Mouse (Mus musculus): Measurements from ENCODE around the gene Gramd1b.
A peak's percentile ranks its signal among the peaks of the same experiment; 100 is the strongest.

DNA sequence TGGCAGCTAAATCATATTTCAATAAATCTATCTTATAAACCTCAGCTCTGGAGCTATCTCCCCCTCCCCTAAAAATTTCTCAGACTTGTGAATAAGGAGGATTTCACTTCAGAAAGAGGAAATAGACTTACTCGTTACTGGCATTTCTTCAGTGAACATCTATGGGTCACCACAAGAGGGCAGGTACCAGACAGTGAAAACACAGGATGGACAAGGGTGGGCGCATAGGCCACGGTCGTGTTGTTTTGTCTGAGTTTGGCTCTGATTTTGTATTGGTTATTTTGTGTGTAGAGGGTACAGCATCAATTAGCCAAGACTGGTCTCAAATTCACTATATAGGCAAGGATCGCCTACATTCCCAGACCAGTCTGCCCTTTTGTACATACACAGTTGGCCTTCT, 79.0 kb downstream of the Gramd1b start:
- peak; percentile 62 for TF ChIP-seq CTCF (IDR thresholded peaks at IDR 0.05; ENCODE audit: borderline replicate concordance, insufficient read depth, low read depth, low read length)
- TF ChIP-seq POLR2A (IDR thresholded peaks at IDR 0.05; ENCODE audit: borderline replicate concordance, insufficient read depth, low read length): no peak
